Mouse (Mus musculus) heart, embryonic 11.5 days (tissue): ENCODE measurements around the gene Ccdc186. TPM values are rescaled to one million over a fixed set of nuclear protein-coding genes. Genes with fewer than 3 reads are reported as not detected.

ENCODE experiments used
- ATAC-seq: fragments of 200-750 bp; cut with Nextera tagmentation; replicated peaks from 2 replicates; pipeline ENCODE4 v1.8.0; 2017; ENCODE audit warnings: moderate library complexity; ENCODE audit not compliant: insufficient number of reproducible peaks, low FRiP score, low TSS enrichment
- H3K27ac ChIP-seq: fragments of 300-500 bp; sonication (generic); 2 replicates; pipeline ENCODE4 v1.5.1; 2014; ENCODE audit warnings: mild to moderate bottlenecking, low read depth, low read length
- H3K27me3 ChIP-seq: fragments of 300-500 bp; sonication (generic); 2 replicates; pipeline ENCODE4 v1.6.1; 2014; ENCODE audit warnings: mild to moderate bottlenecking, low read length, mixed read lengths; ENCODE audit not compliant: control insufficient read depth, insufficient read depth
- H3K36me3 ChIP-seq: fragments of 300-500 bp; sonication (generic); 2 replicates; pipeline ENCODE4 v1.6.1; 2014; ENCODE audit warnings: mild to moderate bottlenecking, low read length, moderate library complexity, mixed read lengths; ENCODE audit not compliant: control insufficient read depth, insufficient read depth
- H3K4me1 ChIP-seq: fragments of 300-500 bp; sonication (generic); 2 replicates; pipeline ENCODE4 v1.6.1; 2014; ENCODE audit warnings: low read length; ENCODE audit not compliant: control insufficient read depth, insufficient read depth
- H3K4me2 ChIP-seq: fragments of 300-500 bp; sonication (generic); 2 replicates; pipeline ENCODE4 v1.6.1; 2014; ENCODE audit warnings: mild to moderate bottlenecking, moderate library complexity
- H3K4me3 ChIP-seq: fragments of 300-500 bp; sonication (generic); 2 replicates; pipeline ENCODE4 v1.5.1; 2014; ENCODE audit warnings: low read depth, low read length
- H3K9ac ChIP-seq: fragments of 300-500 bp; sonication (generic); 2 replicates; pipeline ENCODE4 v1.6.1; 2014; ENCODE audit warnings: mild to moderate bottlenecking, low read depth, low read length, moderate library complexity
- H3K9me3 ChIP-seq: fragments of 300-500 bp; sonication (generic); replicated peaks from 2 replicates; pipeline ENCODE4 v1.6.1; 2016; ENCODE audit warnings: low read length; ENCODE audit not compliant: control insufficient read depth
- WGBS: fragments of 180-500 bp; shearing (Covaris S2); extraction: QIAGEN DNeasy Blood & Tissue Kit; methylation state at CpG from one replicate; pipeline ENCODE4 v1.1.7; 2014; ENCODE audit not compliant: insufficient replicate concordance; 5-methylcytosine and 5-hydroxymethylcytosine counted together
- polyA plus RNA-seq: library from polyadenylated mRNA; unstranded; fragments of >200 nt; fragmentation: Nextera tagmentation; extraction: Ambion mirVana; gene quantifications from 2 replicates; pipeline ENCODE4 v1.2.1, GENCODE M21; 2014

The Ccdc186 gene
- polyA plus RNA-seq, 1 experiment from 2014 or later, result 15.5 TPM

- 71% methylated on average over 10 of the region's 10 CpGs for WGBS
- no peak for ATAC-seq
- H3K4me1 ChIP-seq, result peaks cover 33% of the 10 kb centered on the region
- H3K9ac ChIP-seq, result no peak overlapping the region
- no peak overlapping the region for H3K4me2 ChIP-seq
- no peak overlapping the region for H3K27ac ChIP-seq
- no peak overlapping the region for H3K4me3 ChIP-seq
- H3K27me3 ChIP-seq, result peaks cover 2% of the 10 kb centered on the region; the same call in 1 of the 2 replicates
- H3K9me3 ChIP-seq, result no peaks in the 10 kb centered on the region
- no peaks in the 10 kb centered on the region for H3K36me3 ChIP-seq
These were observed 48.5 kb downstream of the Ccdc186 start for GRCm38 (mm10) chr19:56773393-56773971.

GRCm38 (mm10) chr19:56772158-56772557, 49.8 kb downstream of the Ccdc186 start:
- Histone ChIP-seq H3K27ac (no peak overlapping the region), H3K9ac (no peak overlapping the region), H3K9me3 (no peaks in the 10 kb centered on the region), H3K36me3 (no peaks in the 10 kb centered on the region), H3K27me3 (peaks cover 2% of the 10 kb centered on the region; the same call in 1 of the 2 replicates), H3K4me3 (no peak overlapping the region), H3K4me2 (no peak overlapping the region), H3K4me1 (peaks cover 28% of the 10 kb centered on the region)
- 83% methylated on average over 7 of the region's 7 CpGs for WGBS
- no peak for ATAC-seq

- 85% methylated on average over 9 of the region's 9 CpGs for WGBS
- Histone ChIP-seq H3K27me3 (no peaks in the 10 kb centered on the region), H3K9me3 (no peaks in the 10 kb centered on the region), H3K4me3 (no peak overlapping the region), H3K9ac (no peak overlapping the region), H3K36me3 (no peaks in the 10 kb centered on the region), H3K4me2 (no peak overlapping the region), H3K4me1 (no peaks in the 10 kb centered on the region; the same call in none of the 2 replicates), H3K27ac (no peak overlapping the region)
- ATAC-seq, result no peak
These were observed 53.0 kb downstream of the Ccdc186 start for GRCm38 (mm10) chr19:56769024-56769423.

GRCm38 (mm10) chr19:56762686-56763085, 59.3 kb downstream of the Ccdc186 start:
- H3K9me3 ChIP-seq, result no peaks in the 10 kb centered on the region
- H3K36me3 ChIP-seq, result no peaks in the 10 kb centered on the region
- no peak overlapping the region for H3K9ac ChIP-seq
- H3K27ac ChIP-seq, result no peak overlapping the region
- 90% methylated on average over 4 of the region's 4 CpGs for WGBS
- ATAC-seq, result no peak
- H3K4me1 ChIP-seq, result peaks cover 6% of the 10 kb centered on the region
- H3K4me2 ChIP-seq, result no peak overlapping the region
- H3K4me3 ChIP-seq, result no peak overlapping the region
- no peaks in the 10 kb centered on the region for H3K27me3 ChIP-seq

- H3K9me3 ChIP-seq, result no peaks in the 10 kb centered on the region
- H3K27me3 ChIP-seq, result no peaks in the 10 kb centered on the region
- no peak overlapping the region for H3K9ac ChIP-seq
- no peaks in the 10 kb centered on the region for H3K36me3 ChIP-seq
- H3K27ac ChIP-seq, result no peak overlapping the region
- H3K4me3 ChIP-seq, result no peak overlapping the region
- peaks cover 8% of the 10 kb centered on the region for H3K4me1 ChIP-seq
- WGBS, result 70% methylated on average over 2 of the region's 2 CpGs
- ATAC-seq, result no peak
- no peak overlapping the region for H3K4me2 ChIP-seq
These were observed 60.3 kb downstream of the Ccdc186 start for GRCm38 (mm10) chr19:56761727-56762126.

- H3K9ac ChIP-seq, result no peak overlapping the region
- ATAC-seq, result no peak
These were observed 60.9 kb downstream of the Ccdc186 start for GRCm38 (mm10) chr19:56761096-56761495.

GRCm38 (mm10) chr19:56760306-56760940, 61.6 kb downstream of the Ccdc186 start:
- no peak overlapping the region for H3K4me3 ChIP-seq
- no peaks in the 10 kb centered on the region for H3K36me3 ChIP-seq
- H3K9ac ChIP-seq, result no peak overlapping the region
- H3K4me1 ChIP-seq, result peaks cover 8% of the 10 kb centered on the region
- no peak for ATAC-seq
- no peak overlapping the region for H3K4me2 ChIP-seq
- 74% methylated on average over 8 of the region's 8 CpGs for WGBS
- no peaks in the 10 kb centered on the region for H3K27me3 ChIP-seq
- H3K27ac ChIP-seq, result no peak overlapping the region
- no peaks in the 10 kb centered on the region for H3K9me3 ChIP-seq

More at GRCm38 (mm10) chr19:56761096-56761495, 60.9 kb downstream of the Ccdc186 start:
- Histone ChIP-seq H3K27ac (no peak overlapping the region), H3K4me1 (peaks cover 8% of the 10 kb centered on the region), H3K36me3 (no peaks in the 10 kb centered on the region), H3K27me3 (no peaks in the 10 kb centered on the region), H3K4me3 (no peak overlapping the region), H3K9me3 (no peaks in the 10 kb centered on the region), H3K4me2 (no peak overlapping the region)
- WGBS, result 63% methylated on average over 5 of the region's 5 CpGs

GRCm38 (mm10) chr19:56759740-56760139, 62.2 kb downstream of the Ccdc186 start:
- WGBS, result 59% methylated on average over 4 of the region's 4 CpGs
- Histone ChIP-seq H3K4me3 (no peak overlapping the region), H3K9ac (no peak overlapping the region), H3K4me2 (no peak overlapping the region), H3K36me3 (no peaks in the 10 kb centered on the region), H3K4me1 (peaks cover 8% of the 10 kb centered on the region), H3K27me3 (no peaks in the 10 kb centered on the region), H3K9me3 (no peaks in the 10 kb centered on the region), H3K27ac (no peak overlapping the region)
- ATAC-seq, result no peak

- WGBS, result 87% methylated on average over 2 of the region's 2 CpGs
- Histone ChIP-seq H3K36me3 (no peaks in the 10 kb centered on the region), H3K4me2 (no peak overlapping the region), H3K4me1 (peaks cover 8% of the 10 kb centered on the region), H3K9me3 (no peaks in the 10 kb centered on the region), H3K9ac (no peak overlapping the region), H3K4me3 (no peak overlapping the region), H3K27me3 (no peaks in the 10 kb centered on the region), H3K27ac (no peak overlapping the region)
- ATAC-seq, result no peak
These were observed 63.7 kb downstream of the Ccdc186 start for GRCm38 (mm10) chr19:56758311-56758710.
